Mouse (Mus musculus) liver, adult 2 months (tissue): ENCODE data around the gene Casz1.

Experiments
- CTCF ChIP-seq: fragments of 200-500 bp; IDR thresholded peaks from 2 replicates; pipeline ENCODE4 v1.5.1; 2011; ENCODE audit warnings: low read depth, low read length, control low read depth
- POLR2A ChIP-seq: fragments of 200-500 bp; IDR thresholded peaks from 2 replicates; pipeline ENCODE4 v1.6.1; 2011; ENCODE audit warnings: low read length, control low read depth; ENCODE audit not compliant: insufficient read depth; ENCODE audit errors: extremely low read depth

GRCm38 (mm10) chr4:148985541-148986476 is 181.6 kb downstream of the Casz1 start:
- TF ChIP-seq POLR2A (no peak), CTCF (no peak)
